Mouse (Mus musculus): ENCODE results near the gene Pou6f1. TPM values are rescaled to one million over a fixed set of nuclear protein-coding genes. Genes with fewer than 3 reads are reported as not detected.

The Pou6f1 gene
- polyA plus RNA-seq, 1 experiment from 2014 or later, result 8.3 TPM

GRCm38 (mm10) chr15:100635851-100636645 is 36.3 kb upstream of the Pou6f1 start:
- ATAC-seq (ENCODE audit: low read depth) (no peak), DNase-seq (ENCODE audit: low spot score) (no peak)
- Histone ChIP-seq H3K27me3 (replicated peaks; ENCODE audit: control insufficient read depth, insufficient read depth, low read length) (peaks cover 50% of the 10 kb centered on the region), H3K4me2 (ENCODE audit: low read depth, low read length) (peak overlapping the region; percentile 94), H3K4me1 (ENCODE audit: control insufficient read depth, insufficient read depth, low read length) (peaks cover 13% of the 10 kb centered on the region), H3K9me3 (ENCODE audit: control insufficient read depth, low read length) (no peaks in the 10 kb centered on the region), H3K4me3 (ENCODE audit: low read depth, low read length) (peak overlapping the region; percentile 59), H3K36me3 (ENCODE audit: control insufficient read depth, insufficient read depth, low read length) (no peaks in the 10 kb centered on the region), H3K27ac (replicated peaks; ENCODE audit: low read depth, low read length) (no peak overlapping the region), H3K9ac (ENCODE audit: low read depth, low read length) (peak overlapping the region; percentile 60)
- 4% methylated on average over 27 of the region's 38 CpGs for WGBS

DNA sequence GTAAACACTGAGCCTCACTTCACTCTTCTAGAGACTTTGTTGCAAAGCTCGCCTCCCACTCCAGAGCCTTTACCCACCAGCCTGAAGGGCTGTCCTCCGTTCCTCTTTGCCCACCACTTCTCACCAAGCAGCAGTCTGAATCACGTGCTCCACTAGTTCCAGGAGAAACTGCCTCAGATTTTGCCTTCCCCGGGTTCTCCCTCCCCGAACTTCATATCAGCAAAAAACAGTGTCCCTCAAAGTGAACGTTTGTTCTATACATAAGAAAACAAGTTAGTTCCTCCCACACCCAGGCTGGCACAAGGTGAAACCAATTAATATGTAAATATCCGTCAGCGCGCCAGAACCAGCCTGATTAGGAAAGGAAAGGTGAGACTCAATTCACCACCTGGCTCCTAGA is 35.5 kb upstream of the Pou6f1 start:
- no peak for DNase-seq (ENCODE audit: low spot score)
- H3K27ac ChIP-seq (replicated peaks; ENCODE audit: low read depth, low read length), result no peak overlapping the region
- H3K9me3 ChIP-seq (ENCODE audit: control insufficient read depth, low read length), result no peaks in the 10 kb centered on the region
- no peaks in the 10 kb centered on the region for H3K36me3 ChIP-seq (ENCODE audit: control insufficient read depth, insufficient read depth, low read length)
- H3K4me1 ChIP-seq (ENCODE audit: control insufficient read depth, insufficient read depth, low read length), result peaks cover 13% of the 10 kb centered on the region
- H3K4me3 ChIP-seq (ENCODE audit: low read depth, low read length), result 0 out of 2 replicates have a peak overlapping the region, but pooled peaks have one; percentile 8
- peaks cover 50% of the 10 kb centered on the region for H3K27me3 ChIP-seq (replicated peaks; ENCODE audit: control insufficient read depth, insufficient read depth, low read length)
- WGBS, result 7% methylated on average over 9 of the region's 9 CpGs
- no peak overlapping the region for H3K9ac ChIP-seq (ENCODE audit: low read depth, low read length)
- H3K4me2 ChIP-seq (ENCODE audit: low read depth, low read length), result no peak overlapping the region
- ATAC-seq (ENCODE audit: low read depth), result no peak

GRCm38 (mm10) chr15:100633341-100633740 is 33.6 kb upstream of the Pou6f1 start:
- H3K9ac ChIP-seq (ENCODE audit: low read depth, low read length), result no peak overlapping the region; the same call in 1 of the 2 replicates
- no peak for DNase-seq (ENCODE audit: low spot score)
- 82% methylated on average over 10 of the region's 10 CpGs for WGBS

DNA sequence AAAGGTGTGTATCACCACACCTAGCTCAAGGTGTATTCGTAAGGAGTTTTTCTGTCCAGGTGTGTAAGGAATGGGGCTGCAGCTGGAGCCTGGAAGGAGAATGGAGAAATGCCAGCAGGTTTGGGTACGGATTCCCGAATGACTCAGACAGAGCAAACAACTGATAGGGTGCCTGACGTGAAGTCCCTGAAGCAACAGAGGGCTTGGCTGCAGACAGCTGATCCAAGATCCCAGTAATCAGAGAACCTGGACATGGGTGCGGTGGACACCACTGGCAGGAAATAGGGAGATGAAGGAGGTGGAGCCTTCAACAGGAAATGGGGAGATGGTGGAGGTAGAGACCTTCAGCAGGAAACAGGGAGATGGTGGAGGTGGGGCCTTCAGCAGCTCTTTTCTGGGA is 32.5 kb upstream of the Pou6f1 start:
- DNase-seq (ENCODE audit: low spot score) (no peak), ATAC-seq (ENCODE audit: low read depth) (no peak)
- Histone ChIP-seq H3K4me2 (ENCODE audit: low read depth, low read length) (no peak overlapping the region), H3K4me3 (ENCODE audit: low read depth, low read length) (no peak overlapping the region), H3K27me3 (replicated peaks; ENCODE audit: control insufficient read depth, insufficient read depth, low read length) (peaks cover 35% of the 10 kb centered on the region), H3K4me1 (ENCODE audit: control insufficient read depth, insufficient read depth, low read length) (peaks cover 13% of the 10 kb centered on the region), H3K27ac (replicated peaks; ENCODE audit: low read depth, low read length) (no peak overlapping the region), H3K9me3 (ENCODE audit: control insufficient read depth, low read length) (no peaks in the 10 kb centered on the region), H3K9ac (ENCODE audit: low read depth, low read length) (no peak overlapping the region), H3K36me3 (ENCODE audit: control insufficient read depth, insufficient read depth, low read length) (no peaks in the 10 kb centered on the region)
- WGBS, result 82% methylated on average over 5 of the region's 5 CpGs

More at GRCm38 (mm10) chr15:100633341-100633740, 33.6 kb upstream of the Pou6f1 start:
- peaks cover 45% of the 10 kb centered on the region for H3K27me3 ChIP-seq (replicated peaks; ENCODE audit: control insufficient read depth, insufficient read depth, low read length)
- no peaks in the 10 kb centered on the region for H3K36me3 ChIP-seq (ENCODE audit: control insufficient read depth, insufficient read depth, low read length)
- no peaks in the 10 kb centered on the region for H3K9me3 ChIP-seq (ENCODE audit: control insufficient read depth, low read length)
- no peak for ATAC-seq (ENCODE audit: low read depth)
- peaks cover 13% of the 10 kb centered on the region for H3K4me1 ChIP-seq (ENCODE audit: control insufficient read depth, insufficient read depth, low read length)
- H3K4me3 ChIP-seq (ENCODE audit: low read depth, low read length), result no peak overlapping the region
- H3K4me2 ChIP-seq (ENCODE audit: low read depth, low read length), result no peak overlapping the region
- no peak overlapping the region for H3K27ac ChIP-seq (replicated peaks; ENCODE audit: low read depth, low read length)

GRCm38 (mm10) chr15:100631454-100632170 is 31.8 kb upstream of the Pou6f1 start:
- H3K27ac ChIP-seq (replicated peaks; ENCODE audit: low read depth, low read length), result no peak overlapping the region
- WGBS, result 80% methylated on average over 12 of the region's 12 CpGs
- H3K9me3 ChIP-seq (ENCODE audit: control insufficient read depth, low read length), result no peaks in the 10 kb centered on the region
- H3K27me3 ChIP-seq (replicated peaks; ENCODE audit: control insufficient read depth, insufficient read depth, low read length), result peaks cover 28% of the 10 kb centered on the region
- no peak overlapping the region for H3K9ac ChIP-seq (ENCODE audit: low read depth, low read length)
- no peaks in the 10 kb centered on the region for H3K36me3 ChIP-seq (ENCODE audit: control insufficient read depth, insufficient read depth, low read length)
- DNase-seq (ENCODE audit: low spot score), result no peak
- H3K4me3 ChIP-seq (ENCODE audit: low read depth, low read length), result no peak overlapping the region
- H3K4me1 ChIP-seq (ENCODE audit: control insufficient read depth, insufficient read depth, low read length), result peaks cover 8% of the 10 kb centered on the region; the same call in 1 of the 2 replicates
- H3K4me2 ChIP-seq (ENCODE audit: low read depth, low read length), result no peak overlapping the region
- no peak for ATAC-seq (ENCODE audit: low read depth)

DNA sequence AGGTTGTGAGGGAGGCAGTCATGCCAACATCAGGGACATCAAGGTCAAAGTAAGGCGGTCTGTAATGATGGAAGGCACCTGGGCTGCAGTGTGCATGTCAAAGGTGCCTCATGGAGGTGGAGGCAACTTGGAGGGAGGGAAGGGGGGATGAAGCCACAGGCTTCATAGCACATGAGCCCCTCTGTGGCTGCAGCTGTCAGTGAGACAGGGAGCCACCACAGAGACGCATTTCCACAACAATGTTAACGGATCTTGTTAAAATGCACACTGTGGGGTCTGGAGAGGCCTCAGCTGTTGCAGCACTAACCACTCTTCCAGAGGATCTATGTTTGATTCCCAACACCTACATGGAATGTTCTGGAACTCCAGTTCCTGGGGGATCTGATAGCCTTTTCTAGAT is 30.3 kb upstream of the Pou6f1 start:
- H3K36me3 ChIP-seq (ENCODE audit: control insufficient read depth, insufficient read depth, low read length), result no peaks in the 10 kb centered on the region
- H3K9me3 ChIP-seq (ENCODE audit: control insufficient read depth, low read length), result no peaks in the 10 kb centered on the region
- WGBS, result 69% methylated on average over 3 of the region's 3 CpGs
- DNase-seq (ENCODE audit: low spot score) (no peak), ATAC-seq (ENCODE audit: low read depth) (no peak)
- H3K4me1 ChIP-seq (ENCODE audit: control insufficient read depth, insufficient read depth, low read length), result no peaks in the 10 kb centered on the region
- no peak overlapping the region for H3K4me2 ChIP-seq (ENCODE audit: low read depth, low read length)
- no peak overlapping the region for H3K4me3 ChIP-seq (ENCODE audit: low read depth, low read length)
- H3K27ac ChIP-seq (replicated peaks; ENCODE audit: low read depth, low read length), result no peak overlapping the region
- H3K9ac ChIP-seq (ENCODE audit: low read depth, low read length), result no peak overlapping the region
- H3K27me3 ChIP-seq (replicated peaks; ENCODE audit: control insufficient read depth, insufficient read depth, low read length), result peaks cover 13% of the 10 kb centered on the region

DNA sequence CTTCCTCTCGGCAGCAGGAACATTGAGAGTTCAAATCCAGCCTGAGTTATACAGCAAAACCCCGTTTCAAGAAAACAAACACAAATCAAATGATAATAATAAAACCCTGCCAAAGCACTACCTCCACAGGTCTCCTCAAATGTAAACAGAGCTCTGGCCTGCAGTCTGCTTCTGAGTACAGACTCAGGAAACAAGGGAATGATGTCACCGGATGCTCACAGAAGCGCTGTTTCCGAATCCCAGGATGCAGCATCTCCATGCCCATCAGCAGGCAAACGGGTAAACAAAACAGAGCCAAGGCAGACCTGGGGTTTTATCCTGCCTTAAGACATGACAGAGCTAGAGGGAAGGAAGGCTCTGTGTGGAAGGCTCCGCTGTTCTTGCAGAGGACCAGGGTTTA is 29.0 kb upstream of the Pou6f1 start:
- peaks cover 2% of the 10 kb centered on the region; the same call in 1 of the 2 replicates for H3K27me3 ChIP-seq (replicated peaks; ENCODE audit: control insufficient read depth, insufficient read depth, low read length)
- WGBS, result 35% methylated on average over 7 of the region's 7 CpGs
- DNase-seq (ENCODE audit: low spot score), result peak; percentile 49
- H3K4me3 ChIP-seq (ENCODE audit: low read depth, low read length), result no peak overlapping the region
- no peaks in the 10 kb centered on the region for H3K9me3 ChIP-seq (ENCODE audit: control insufficient read depth, low read length)
- H3K4me2 ChIP-seq (ENCODE audit: low read depth, low read length), result no peak overlapping the region
- ATAC-seq (ENCODE audit: low read depth), result no peak
- no peak overlapping the region for H3K9ac ChIP-seq (ENCODE audit: low read depth, low read length)
- H3K4me1 ChIP-seq (ENCODE audit: control insufficient read depth, insufficient read depth, low read length), result no peaks in the 10 kb centered on the region
- no peak overlapping the region for H3K27ac ChIP-seq (replicated peaks; ENCODE audit: low read depth, low read length)
- no peaks in the 10 kb centered on the region for H3K36me3 ChIP-seq (ENCODE audit: control insufficient read depth, insufficient read depth, low read length)

- H3K4me3 ChIP-seq (ENCODE audit: low read depth, low read length), result no peak overlapping the region
- WGBS, result 4% methylated on average over 10 of the region's 11 CpGs
- H3K9ac ChIP-seq (ENCODE audit: low read depth, low read length), result 0 out of 2 replicates have a peak overlapping the region, but pooled peaks have one; percentile 37
- no peaks in the 10 kb centered on the region for H3K36me3 ChIP-seq (ENCODE audit: control insufficient read depth, insufficient read depth, low read length)
- peak overlapping the region; percentile 56 for H3K27ac ChIP-seq (replicated peaks; ENCODE audit: low read depth, low read length)
- H3K4me2 ChIP-seq (ENCODE audit: low read depth, low read length), result peak overlapping the region; percentile 38
- no peaks in the 10 kb centered on the region for H3K4me1 ChIP-seq (ENCODE audit: control insufficient read depth, insufficient read depth, low read length)
- ATAC-seq (ENCODE audit: low read depth) (peak; percentile 42; the same call in 1 of the 2 replicates), DNase-seq (ENCODE audit: low spot score) (peak; percentile 55)
- H3K9me3 ChIP-seq (ENCODE audit: control insufficient read depth, low read length), result no peaks in the 10 kb centered on the region
- no peaks in the 10 kb centered on the region for H3K27me3 ChIP-seq (replicated peaks; ENCODE audit: control insufficient read depth, insufficient read depth, low read length)
Observed at GRCm38 (mm10) chr15:100627774-100628370, 28.1 kb upstream of the Pou6f1 start.

Data from embryonic facial prominence, embryonic 14.5 days (tissue).